Mouse (Mus musculus) erythroblast, embryonic 14.5 days (primary cell): ENCODE results near the gene Kctd17.

ENCODE experiments used
- GATA1 ChIP-seq: IDR thresholded peaks from 2 replicates; pipeline ENCODE4 v1.6.1; 2012; ENCODE audit warnings: low read length, inconsistent platforms, mixed read lengths
- TAL1 ChIP-seq: IDR thresholded peaks from 3 replicates; pipeline ENCODE4 v1.6.1; 2012; ENCODE audit warnings: low read length, inconsistent platforms, mixed read lengths

DNA sequence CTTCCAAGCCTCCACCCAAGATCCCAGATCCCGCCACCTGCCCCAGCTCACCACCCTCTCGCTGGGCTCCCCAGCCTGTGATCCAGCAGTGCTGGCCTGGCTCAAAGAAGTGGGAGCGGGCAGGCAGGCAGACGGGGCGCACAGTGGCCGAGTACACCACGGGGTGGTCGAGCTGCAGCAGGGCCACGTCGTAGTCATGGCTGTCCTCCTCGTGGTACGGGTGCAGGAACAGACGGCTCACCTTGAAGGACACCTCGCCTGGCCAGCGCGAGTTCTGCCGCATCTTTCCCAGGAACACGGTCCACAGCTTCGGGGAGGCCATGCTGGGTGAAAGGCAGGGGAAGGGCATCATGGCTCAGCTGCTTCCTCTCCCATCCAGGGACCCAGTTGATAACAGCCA lies 13.9 kb downstream of the Kctd17 start:
- TF ChIP-seq GATA1 (no peak), TAL1 (no peak)
